Mouse (Mus musculus) heart, postnatal 25 days (tissue): Measurements from ENCODE around the gene Mcam. TPM values are rescaled to one million over a fixed set of nuclear protein-coding genes. Genes with fewer than 3 reads are reported as not detected.

Source experiments
- DNase-seq: peaks from one replicate; pipeline ENCODE4 v3.0.0; 2022; ENCODE audit warnings: low spot score
- intact Hi-C: fragments of 180-260 bp; cut with DNase I; formaldehyde crosslinking; loops from one replicate; pipeline ENCODE4 v1.15.1; 2025
- total RNA-seq, 2 experiments: library from RNA; stranded (reverse); gene quantifications; 2 replicates each; pipeline ENCODE4 v1.2.3; 2021

Mcam gene
- total RNA-seq, 2 experiments from 2014 or later = 38.9 to 40.4 TPM

GRCm38 (mm10) chr9:44130581-44131275, 3.5 kb upstream of the Mcam start:
- peak; percentile 35 for DNase-seq
- intact Hi-C loops = no loop called here

- intact Hi-C loops = no loop called here
- no peak for DNase-seq
Measured at GRCm38 (mm10) chr9:44131276-44131590, 3.0 kb upstream of the Mcam start.

- intact Hi-C loops = no loop called here
- DNase-seq = no peak
Measured at GRCm38 (mm10) chr9:44132200-44132599, 2.1 kb upstream of the Mcam start.

GRCm38 (mm10) chr9:44133287-44133686, 982 bp upstream of the Mcam start:
- intact Hi-C loops = no loop called here
- DNase-seq = no peak

- intact Hi-C loops = no loop called here
- peak; percentile 40 for DNase-seq
Measured at GRCm38 (mm10) chr9:44134851-44135730, 822 bp downstream of the Mcam start.

GRCm38 (mm10) chr9:44135731-44136411, 1.6 kb downstream of the Mcam start:
- no peak for DNase-seq
- intact Hi-C loops = no loop called here

- intact Hi-C loops = no loop called here
- DNase-seq = no peak
Measured at GRCm38 (mm10) chr9:44137846-44138245, 3.6 kb downstream of the Mcam start.

GRCm38 (mm10) chr9:44141951-44142350, 7.7 kb downstream of the Mcam start:
- intact Hi-C loops = no loop called here
- DNase-seq = no peak

- intact Hi-C loops = no loop called here
- DNase-seq = no peak
Measured at GRCm38 (mm10) chr9:44143421-44143820, 9.2 kb downstream of the Mcam start.

- DNase-seq = no peak
- intact Hi-C loops = loop anchor here (2.0 kb wide), 1 partner anchor 17 kb away; no protein-coding TSS in a partner anchor
Measured at GRCm38 (mm10) chr9:44144023-44144717, 9.9 kb downstream of the Mcam start.

- intact Hi-C loops = loop anchor here (2.0 kb wide), 1 partner anchor 18 kb away; no protein-coding TSS in a partner anchor
Measured at GRCm38 (mm10) chr9:44144718-44145060, 10.4 kb downstream of the Mcam start.

GRCm38 (mm10) chr9:44147290-44147689, 13.0 kb downstream of the Mcam start:
- intact Hi-C loops = no loop called here
- no peak for DNase-seq

More at GRCm38 (mm10) chr9:44144718-44145060, 10.4 kb downstream of the Mcam start:
- no peak for DNase-seq

- no peak for DNase-seq
- intact Hi-C loops = no loop called here
Measured at GRCm38 (mm10) chr9:44159886-44160285, 25.6 kb downstream of the Mcam start.

- intact Hi-C loops = no loop called here
- no peak for DNase-seq
Measured at GRCm38 (mm10) chr9:44168931-44169330, 34.7 kb downstream of the Mcam start.

GRCm38 (mm10) chr9:44170691-44171151, 36.5 kb downstream of the Mcam start:
- DNase-seq = peak; percentile 7

GRCm38 (mm10) chr9:44175556-44175955, 41.3 kb downstream of the Mcam start:
- no peak for DNase-seq

More at GRCm38 (mm10) chr9:44170691-44171151, 36.5 kb downstream of the Mcam start:
- intact Hi-C loops = no loop called here

GRCm38 (mm10) chr9:44175957-44176356, 41.7 kb downstream of the Mcam start:
- DNase-seq = no peak
- intact Hi-C loops = no loop called here

More at GRCm38 (mm10) chr9:44175556-44175955, 41.3 kb downstream of the Mcam start:
- intact Hi-C loops = no loop called here

- intact Hi-C loops = no loop called here
- no peak for DNase-seq
Measured at GRCm38 (mm10) chr9:44177405-44177804, 43.1 kb downstream of the Mcam start.

GRCm38 (mm10) chr9:44178389-44178788, 44.1 kb downstream of the Mcam start:
- intact Hi-C loops = no loop called here
- DNase-seq = no peak

GRCm38 (mm10) chr9:44178811-44179210, 44.5 kb downstream of the Mcam start:
- intact Hi-C loops = no loop called here
- DNase-seq = no peak
